Mouse (Mus musculus): ENCODE results near the gene Pgr. TPM values are rescaled to one million over a fixed set of nuclear protein-coding genes. Genes with fewer than 3 reads are reported as not detected.

Gene Pgr
- 0.74 and 1.1 TPM in 2 replicates for polyA plus RNA-seq (2014; fragmentation: Nextera tagmentation; extraction: Ambion mirVana)

- Histone ChIP-seq H3K4me3 (ENCODE audit: low read length) (peak within 1 kb of the TSS; percentile 61), H3K9me3 (ENCODE audit: control insufficient read depth, low read length) (no peaks in the 10 kb centered on the region), H3K27ac (ENCODE audit: low read depth, low read length) (no peak within 1 kb of the TSS), H3K27me3 (ENCODE audit: control insufficient read depth, insufficient read depth, low read length) (peaks cover 28% of the 10 kb centered on the region), H3K9ac (ENCODE audit: low read depth, low read length) (peak within 1 kb of the TSS; percentile 49; the same call in 1 of the 2 replicates), H3K4me2 (replicated peaks; ENCODE audit: low read depth, low read length) (peak within 1 kb of the TSS; percentile 93), H3K4me1 (ENCODE audit: control insufficient read depth, insufficient read depth, low read length) (peaks cover 5% of the 10 kb centered on the region; the same call in 1 of the 2 replicates), H3K36me3 (ENCODE audit: control insufficient read depth, insufficient read depth, low read length) (no peaks in the 10 kb centered on the region)
- ATAC-seq (ENCODE audit: low FRiP score, low TSS enrichment) = no peak
- WGBS = under 1% methylated on average over 16 of the region's 16 CpGs
These were observed at the start of gene Pgr for GRCm38 (mm10) chr9:8899616-8900202. Gene Pgr, plus strand, starts transcription at chr9:8899833.

- H3K9ac ChIP-seq (ENCODE audit: low read depth, low read length) = no peak overlapping the region
- no peaks in the 10 kb centered on the region for H3K4me1 ChIP-seq (ENCODE audit: control insufficient read depth, insufficient read depth, low read length)
- H3K36me3 ChIP-seq (ENCODE audit: control insufficient read depth, insufficient read depth, low read length) = no peaks in the 10 kb centered on the region
- 91% methylated on average over 2 of the region's 2 CpGs for WGBS
- no peaks in the 10 kb centered on the region for H3K27me3 ChIP-seq (ENCODE audit: control insufficient read depth, insufficient read depth, low read length)
- no peak overlapping the region for H3K27ac ChIP-seq (ENCODE audit: low read depth, low read length)
- no peak for ATAC-seq (ENCODE audit: low FRiP score, low TSS enrichment)
- H3K4me3 ChIP-seq (ENCODE audit: low read length) = no peak overlapping the region
- no peaks in the 10 kb centered on the region for H3K9me3 ChIP-seq (ENCODE audit: control insufficient read depth, low read length)
- H3K4me2 ChIP-seq (replicated peaks; ENCODE audit: low read depth, low read length) = no peak overlapping the region
These were observed 42.2 kb upstream of the Pgr start for GRCm38 (mm10) chr9:8857455-8857854.

- Histone ChIP-seq H3K4me3 (ENCODE audit: low read length) (no peak overlapping the region), H3K4me2 (replicated peaks; ENCODE audit: low read depth, low read length) (no peak overlapping the region), H3K4me1 (ENCODE audit: control insufficient read depth, insufficient read depth, low read length) (no peaks in the 10 kb centered on the region), H3K27ac (ENCODE audit: low read depth, low read length) (no peak overlapping the region), H3K9ac (ENCODE audit: low read depth, low read length) (no peak overlapping the region), H3K9me3 (ENCODE audit: control insufficient read depth, low read length) (no peaks in the 10 kb centered on the region), H3K27me3 (ENCODE audit: control insufficient read depth, insufficient read depth, low read length) (no peaks in the 10 kb centered on the region), H3K36me3 (ENCODE audit: control insufficient read depth, insufficient read depth, low read length) (no peaks in the 10 kb centered on the region)
- no peak for ATAC-seq (ENCODE audit: low FRiP score, low TSS enrichment)
- WGBS = 91% methylated on average over 2 of the region's 2 CpGs
These were observed 31.1 kb upstream of the Pgr start for GRCm38 (mm10) chr9:8868511-8868910.

- 73% methylated on average over 5 of the region's 5 CpGs for WGBS
- no peak overlapping the region for H3K27ac ChIP-seq (ENCODE audit: low read depth, low read length)
- H3K36me3 ChIP-seq (ENCODE audit: control insufficient read depth, insufficient read depth, low read length) = no peaks in the 10 kb centered on the region
- H3K4me3 ChIP-seq (ENCODE audit: low read length) = no peak overlapping the region
- H3K27me3 ChIP-seq (ENCODE audit: control insufficient read depth, insufficient read depth, low read length) = peaks cover 11% of the 10 kb centered on the region
- no peak for ATAC-seq (ENCODE audit: low FRiP score, low TSS enrichment)
- no peaks in the 10 kb centered on the region for H3K4me1 ChIP-seq (ENCODE audit: control insufficient read depth, insufficient read depth, low read length)
- H3K9ac ChIP-seq (ENCODE audit: low read depth, low read length) = no peak overlapping the region
- no peak overlapping the region for H3K4me2 ChIP-seq (replicated peaks; ENCODE audit: low read depth, low read length)
- no peaks in the 10 kb centered on the region for H3K9me3 ChIP-seq (ENCODE audit: control insufficient read depth, low read length)
These were observed 4.4 kb upstream of the Pgr start for GRCm38 (mm10) chr9:8895205-8895604.

- peak; percentile 56 for ATAC-seq (ENCODE audit: low FRiP score, low TSS enrichment)
- H3K27me3 ChIP-seq (ENCODE audit: control insufficient read depth, insufficient read depth, low read length) = peaks cover 28% of the 10 kb centered on the region
- peak overlapping the region; percentile 49; the same call in 1 of the 2 replicates for H3K9ac ChIP-seq (ENCODE audit: low read depth, low read length)
- peak overlapping the region; percentile 61 for H3K4me3 ChIP-seq (ENCODE audit: low read length)
- H3K27ac ChIP-seq (ENCODE audit: low read depth, low read length) = no peak overlapping the region
- peaks cover 5% of the 10 kb centered on the region; the same call in 1 of the 2 replicates for H3K4me1 ChIP-seq (ENCODE audit: control insufficient read depth, insufficient read depth, low read length)
- no peaks in the 10 kb centered on the region for H3K9me3 ChIP-seq (ENCODE audit: control insufficient read depth, low read length)
- no peaks in the 10 kb centered on the region for H3K36me3 ChIP-seq (ENCODE audit: control insufficient read depth, insufficient read depth, low read length)
- peak overlapping the region; percentile 93 for H3K4me2 ChIP-seq (replicated peaks; ENCODE audit: low read depth, low read length)
- under 1% methylated on average over 41 of the region's 41 CpGs for WGBS
These were observed 775 bp downstream of the Pgr start for GRCm38 (mm10) chr9:8900203-8901012.

GRCm38 (mm10) chr9:8901013-8901646 lies 1.5 kb downstream of the Pgr start:
- Histone ChIP-seq H3K4me3 (ENCODE audit: low read length) (peak overlapping the region; percentile 61), H3K9me3 (ENCODE audit: control insufficient read depth, low read length) (no peaks in the 10 kb centered on the region), H3K27ac (ENCODE audit: low read depth, low read length) (no peak overlapping the region), H3K27me3 (ENCODE audit: control insufficient read depth, insufficient read depth, low read length) (peaks cover 28% of the 10 kb centered on the region), H3K4me2 (replicated peaks; ENCODE audit: low read depth, low read length) (peak overlapping the region; percentile 93), H3K4me1 (ENCODE audit: control insufficient read depth, insufficient read depth, low read length) (peaks cover 5% of the 10 kb centered on the region; the same call in 1 of the 2 replicates), H3K9ac (ENCODE audit: low read depth, low read length) (peak overlapping the region; percentile 49), H3K36me3 (ENCODE audit: control insufficient read depth, insufficient read depth, low read length) (no peaks in the 10 kb centered on the region)
- under 1% methylated on average over 36 of the region's 36 CpGs for WGBS
- ATAC-seq (ENCODE audit: low FRiP score, low TSS enrichment) = peak; percentile 55; the same call in 1 of the 2 replicates

- Histone ChIP-seq H3K27ac (ENCODE audit: low read depth, low read length) (no peak overlapping the region), H3K4me2 (replicated peaks; ENCODE audit: low read depth, low read length) (peak overlapping the region; percentile 93), H3K36me3 (ENCODE audit: control insufficient read depth, insufficient read depth, low read length) (no peaks in the 10 kb centered on the region), H3K9me3 (ENCODE audit: control insufficient read depth, low read length) (no peaks in the 10 kb centered on the region), H3K4me1 (ENCODE audit: control insufficient read depth, insufficient read depth, low read length) (peaks cover 5% of the 10 kb centered on the region; the same call in 1 of the 2 replicates), H3K9ac (ENCODE audit: low read depth, low read length) (peak overlapping the region; percentile 49), H3K4me3 (ENCODE audit: low read length) (peak overlapping the region; percentile 61), H3K27me3 (ENCODE audit: control insufficient read depth, insufficient read depth, low read length) (peaks cover 28% of the 10 kb centered on the region)
- ATAC-seq (ENCODE audit: low FRiP score, low TSS enrichment) = peak; percentile 73
- under 1% methylated on average over 49 of the region's 49 CpGs for WGBS
These were observed 2.1 kb downstream of the Pgr start for GRCm38 (mm10) chr9:8901647-8902131.

- Histone ChIP-seq H3K9me3 (ENCODE audit: control insufficient read depth, low read length) (no peaks in the 10 kb centered on the region), H3K27me3 (ENCODE audit: control insufficient read depth, insufficient read depth, low read length) (peaks cover 28% of the 10 kb centered on the region), H3K4me2 (replicated peaks; ENCODE audit: low read depth, low read length) (peak overlapping the region; percentile 93), H3K27ac (ENCODE audit: low read depth, low read length) (no peak overlapping the region), H3K9ac (ENCODE audit: low read depth, low read length) (peak overlapping the region; percentile 49; the same call in 1 of the 2 replicates), H3K36me3 (ENCODE audit: control insufficient read depth, insufficient read depth, low read length) (no peaks in the 10 kb centered on the region), H3K4me3 (ENCODE audit: low read length) (peak overlapping the region; percentile 61), H3K4me1 (ENCODE audit: control insufficient read depth, insufficient read depth, low read length) (peaks cover 5% of the 10 kb centered on the region; the same call in 1 of the 2 replicates)
- WGBS = 31% methylated on average over 3 of the region's 3 CpGs
- ATAC-seq (ENCODE audit: low FRiP score, low TSS enrichment) = no peak
These were observed 2.6 kb downstream of the Pgr start for GRCm38 (mm10) chr9:8902277-8902676.

Data from kidney, embryonic 14.5 days (tissue).